Comparison of ENCODE assay signal across 11 mouse cellular contexts in the genomic region with DNA sequence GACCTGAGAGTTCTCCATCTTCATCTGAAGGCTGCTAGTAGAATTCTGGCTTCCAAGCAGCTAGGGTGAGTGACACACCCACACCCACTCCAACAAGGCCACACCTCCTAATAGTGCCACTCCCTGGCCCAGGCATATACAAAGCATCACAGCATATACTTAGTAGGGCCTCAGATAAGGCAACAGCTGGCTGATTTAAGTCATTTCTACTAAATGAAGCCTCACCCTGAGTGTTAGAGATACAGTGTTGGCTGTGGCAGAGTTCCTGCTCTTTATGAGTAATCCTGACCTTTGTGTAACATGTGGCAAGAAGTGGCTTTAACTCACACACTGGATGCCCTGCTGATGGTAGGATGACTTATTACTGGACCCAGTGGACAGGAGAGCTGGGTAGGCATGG. TPM values are rescaled to one million over a fixed set of nuclear protein-coding genes. Genes with fewer than 3 reads are reported as not detected.
DNase-seq lines count a peak whose midpoint lies in the region; ATAC-seq and TF ChIP-seq lines count a peak whose summit lies in the region.
"Had no signal": no experiment of that assay in that cellular context is flagged by ENCODE, and none has a peak within 500 bp of the region (broad histone marks: within the 10 kb centered on the region; RNA-seq: fewer than 3 reads in every experiment).

No protein-coding gene starts in this region.

- no peak overlapping the region for H3K4me3 ChIP-seq in heart, embryonic 11.5 days (ENCODE audit: low read depth, low read length)
- no peak overlapping the region for H3K4me3 ChIP-seq in intestine, postnatal 0 days (ENCODE audit: low read depth, low read length)
- no peak overlapping the region for H3K4me3 ChIP-seq in myocyte
- no peak overlapping the region for H3K4me3 ChIP-seq in forebrain, postnatal 0 days (ENCODE audit: low read depth, low read length)
- no peak overlapping the region for H3K4me3 ChIP-seq in forebrain, embryonic 15.5 days
- H3K4me3 ChIP-seq: heart, adult 2 months; limb, embryonic 15.5 days had no signal

- peak; percentile 55; the same call in 1 of the 2 replicates for ATAC-seq in heart, embryonic 11.5 days (replicated peaks; ENCODE audit: insufficient number of reproducible peaks, low FRiP score, low TSS enrichment)
- ATAC-seq in intestine, postnatal 0 days = peak; percentile 91
- no peak for ATAC-seq in forebrain, postnatal 0 days
- ATAC-seq in forebrain, embryonic 15.5 days (replicated peaks) = no peak

- no peaks in the 10 kb centered on the region for H3K27me3 ChIP-seq in heart, embryonic 11.5 days (ENCODE audit: control insufficient read depth, insufficient read depth, low read length)
- H3K27me3 ChIP-seq in intestine, postnatal 0 days (replicated peaks; ENCODE audit: control insufficient read depth, insufficient read depth, low read length) = no peaks in the 10 kb centered on the region
- no peaks in the 10 kb centered on the region for H3K27me3 ChIP-seq in myocyte (ENCODE audit: control insufficient read depth, insufficient read depth, insufficient read length)
- H3K27me3 ChIP-seq in forebrain, postnatal 0 days (ENCODE audit: insufficient read depth, low read length) = no peaks in the 10 kb centered on the region
- H3K27me3 ChIP-seq in forebrain, embryonic 15.5 days = no peaks in the 10 kb centered on the region
- H3K27me3 ChIP-seq: limb, embryonic 15.5 days had no signal

- H3K27ac ChIP-seq in heart, embryonic 11.5 days (ENCODE audit: low read depth, low read length) = no peak overlapping the region
- peak overlapping the region; percentile 28; the same call in 1 of the 2 replicates for H3K27ac ChIP-seq in intestine, postnatal 0 days (ENCODE audit: low read depth, low read length)
- no peak overlapping the region for H3K27ac ChIP-seq in forebrain, postnatal 0 days (ENCODE audit: low read depth, low read length)
- no peak overlapping the region for H3K27ac ChIP-seq in forebrain, embryonic 15.5 days (replicated peaks)
- H3K27ac ChIP-seq: heart, adult 2 months; limb, embryonic 15.5 days had no signal

- TF ChIP-seq POLR2A in myocyte (IDR thresholded peaks at IDR 0.05; ENCODE audit: insufficient read length, low read depth) = no peak

- H3ac ChIP-seq in myocyte (ENCODE audit: control insufficient read depth, insufficient read length) = no peak overlapping the region

- H3K9ac ChIP-seq in heart, embryonic 11.5 days (ENCODE audit: low read depth, low read length) = no peak overlapping the region
- H3K9ac ChIP-seq in intestine, postnatal 0 days (ENCODE audit: low read depth, low read length) = no peak overlapping the region
- H3K9ac ChIP-seq in forebrain, postnatal 0 days = no peak overlapping the region
- no peak overlapping the region for H3K9ac ChIP-seq in forebrain, embryonic 15.5 days (replicated peaks)
- H3K9ac ChIP-seq: limb, embryonic 15.5 days had no signal

- no peaks in the 10 kb centered on the region for H3K9me3 ChIP-seq in heart, embryonic 11.5 days (replicated peaks; ENCODE audit: control insufficient read depth, low read length)
- H3K9me3 ChIP-seq in intestine, postnatal 0 days (ENCODE audit: control insufficient read depth) = no peaks in the 10 kb centered on the region
- H3K9me3 ChIP-seq in forebrain, postnatal 0 days (ENCODE audit: low read length) = no peaks in the 10 kb centered on the region
- no peaks in the 10 kb centered on the region for H3K9me3 ChIP-seq in forebrain, embryonic 15.5 days
- H3K9me3 ChIP-seq: limb, embryonic 15.5 days had no signal

- H3K4me1 ChIP-seq in heart, embryonic 11.5 days (ENCODE audit: control insufficient read depth, insufficient read depth, low read length) = no peaks in the 10 kb centered on the region
- H3K4me1 ChIP-seq in intestine, postnatal 0 days (replicated peaks; ENCODE audit: control insufficient read depth, insufficient read depth, low read length) = no peaks in the 10 kb centered on the region
- H3K4me1 ChIP-seq in forebrain, postnatal 0 days (ENCODE audit: insufficient read depth) = peaks cover 5% of the 10 kb centered on the region; the same call in 1 of the 2 replicates
- H3K4me1 ChIP-seq in forebrain, embryonic 15.5 days = peaks cover 19% of the 10 kb centered on the region

- intact Hi-C loops in heart, postnatal 36 days (cut with DNase I) = no loop called here

- H3K79me2 ChIP-seq in myocyte (ENCODE audit: control insufficient read depth, insufficient read depth) = peaks cover 18% of the 10 kb centered on the region

- H3K4me2 ChIP-seq in heart, embryonic 11.5 days = no peak overlapping the region
- H3K4me2 ChIP-seq in intestine, postnatal 0 days (replicated peaks; ENCODE audit: low read depth) = no peak overlapping the region
- no peak overlapping the region for H3K4me2 ChIP-seq in myocyte (ENCODE audit: low read depth)
- no peak overlapping the region for H3K4me2 ChIP-seq in forebrain, postnatal 0 days (ENCODE audit: low read depth)
- no peak overlapping the region for H3K4me2 ChIP-seq in forebrain, embryonic 15.5 days (replicated peaks)
- H3K4me2 ChIP-seq: limb, embryonic 15.5 days had no signal

- TF ChIP-seq CTCF in intestine, postnatal 0 days (IDR thresholded peaks at IDR 0.05; ENCODE audit: low read depth) = no peak
- no peak for TF ChIP-seq CTCF in forebrain, postnatal 0 days (IDR thresholded peaks at IDR 0.05; ENCODE audit: low read depth)

- no peak for DNase-seq in heart, postnatal 36 days
- peak; percentile 60 for DNase-seq in adipocyte (ENCODE audit: low spot score)
- DNase-seq in forebrain, postnatal 0 days = no peak
- DNase-seq in gastrocnemius, postnatal 10 days = no peak
- DNase-seq: heart, adult 2 months; thymus, adult 2 months had no signal

- peaks cover 7% of the 10 kb centered on the region; the same call in 1 of the 2 replicates for H3K36me3 ChIP-seq in heart, embryonic 11.5 days (ENCODE audit: control insufficient read depth, insufficient read depth, low read length)
- peaks cover 63% of the 10 kb centered on the region for H3K36me3 ChIP-seq in intestine, postnatal 0 days (ENCODE audit: control insufficient read depth, insufficient read depth)
- peaks cover 14% of the 10 kb centered on the region for H3K36me3 ChIP-seq in myocyte (ENCODE audit: control insufficient read depth, insufficient read depth)
- H3K36me3 ChIP-seq in forebrain, postnatal 0 days (ENCODE audit: insufficient read depth) = peaks cover 15% of the 10 kb centered on the region
- H3K36me3 ChIP-seq in forebrain, embryonic 15.5 days = peaks cover 30% of the 10 kb centered on the region

TF ChIP-seq in myocyte, 11 proteins besides CTCF, POLR2A, EP300 and RAD21 (continues in another document):
- TF ChIP-seq POLR2AphosphoS2 (IDR thresholded peaks at IDR 0.05; ENCODE audit: insufficient read length, low read depth) = no peak
- TF ChIP-seq REST (IDR thresholded peaks at IDR 0.05; ENCODE audit: insufficient read depth, insufficient read length) = no peak
- TF ChIP-seq CEBPB (IDR thresholded peaks at IDR 0.05; ENCODE audit: insufficient read depth, poor library complexity, severe bottlenecking) = 0 out of 2 replicates have a peak, but pooled peaks have one; percentile 10
- no peak for TF ChIP-seq TCF12 (IDR thresholded peaks at IDR 0.05; ENCODE audit: insufficient read depth, poor library complexity, severe bottlenecking)
- no peak for TF ChIP-seq SRF (IDR thresholded peaks at IDR 0.05; ENCODE audit: control insufficient read depth, insufficient read length, low read depth)
- no peak for TF ChIP-seq TCF3 (IDR thresholded peaks at IDR 0.05; ENCODE audit: insufficient read length, low read depth)
- TF ChIP-seq MAX (IDR thresholded peaks at IDR 0.05; ENCODE audit: low read depth) = no peak

RNA-seq across cellular contexts. Expression of gene Cmtr1, which starts 9.5 kb away (rescaled TPM):
- polyA plus RNA-seq in heart, embryonic 11.5 days (2014; fragmentation: Nextera tagmentation; extraction: Ambion mirVana) = 99.9 and 101 TPM in 2 replicates
- 10 to 100 TPM; 45.5 to 54.4 TPM for total RNA-seq in heart, postnatal 36 days (2021)
- polyA plus RNA-seq in intestine, postnatal 0 days (2015; fragmentation: Nextera tagmentation; extraction: Ambion mirVana) = 68.9 and 70.4 TPM in 2 replicates
- polyA plus RNA-seq in myocyte (2012; fragmentation: generic; extraction: Trizol) = 55.7 TPM
- 59.9 and 81.9 TPM in 2 replicates for total RNA-seq in forebrain, postnatal 0 days (2014; rRNA removed)
- 76.9 and 92.3 TPM in 2 replicates for polyA plus RNA-seq in forebrain, postnatal 0 days (2015; fragmentation: Nextera tagmentation; extraction: Ambion mirVana)
- 10 to 100 TPM; 46.1 to 51.9 TPM for total RNA-seq in gastrocnemius, postnatal 10 days (2021)
- 144 and 155 TPM in 2 replicates for polyA plus RNA-seq in forebrain, embryonic 15.5 days (2015; fragmentation: Nextera tagmentation; extraction: Ambion mirVana)

RNA-seq across cellular contexts. Expression of gene Ccdc167, which starts 46.9 kb away (rescaled TPM):
- polyA plus RNA-seq in heart, embryonic 11.5 days (2014; fragmentation: Nextera tagmentation; extraction: Ambion mirVana) = 18.0 and 19.3 TPM in 2 replicates
- total RNA-seq in heart, postnatal 36 days (2021) = 10 to 100 TPM; 11.0 to 11.6 TPM
- polyA plus RNA-seq in intestine, postnatal 0 days (2015; fragmentation: Nextera tagmentation; extraction: Ambion mirVana) = 5.9 and 6.6 TPM in 2 replicates
- 6.0 TPM for polyA plus RNA-seq in myocyte (2012; fragmentation: generic; extraction: Trizol)
- 7.7 and 8.8 TPM in 2 replicates for total RNA-seq in forebrain, postnatal 0 days (2014; rRNA removed)
- 7.4 and 7.7 TPM in 2 replicates for polyA plus RNA-seq in forebrain, postnatal 0 days (2015; fragmentation: Nextera tagmentation; extraction: Ambion mirVana)
- 1 to 10 TPM; 6.2 to 9.3 TPM for total RNA-seq in gastrocnemius, postnatal 10 days (2021)
- 12.4 and 12.9 TPM in 2 replicates for polyA plus RNA-seq in forebrain, embryonic 15.5 days (2015; fragmentation: Nextera tagmentation; extraction: Ambion mirVana)

RNA-seq across cellular contexts. Expression of gene Gm28043, which starts 55.3 kb away (rescaled TPM):
- polyA plus RNA-seq in heart, embryonic 11.5 days (2014; fragmentation: Nextera tagmentation; extraction: Ambion mirVana) = 2.3 and 2.9 TPM in 2 replicates
- total RNA-seq in heart, postnatal 36 days (2021) = under 1 TPM; 0.78 to 0.81 TPM
- polyA plus RNA-seq in intestine, postnatal 0 days (2015; fragmentation: Nextera tagmentation; extraction: Ambion mirVana) = 0.81 and 0.82 TPM in 2 replicates
- 1.0 TPM for polyA plus RNA-seq in myocyte (2012; fragmentation: generic; extraction: Trizol)
- 6.2 and 7.0 TPM in 2 replicates for total RNA-seq in forebrain, postnatal 0 days (2014; rRNA removed)
- polyA plus RNA-seq in forebrain, postnatal 0 days (2015; fragmentation: Nextera tagmentation; extraction: Ambion mirVana) = 1.3 and 2.3 TPM in 2 replicates
- total RNA-seq in gastrocnemius, postnatal 10 days (2021) = 1 to 10 TPM in 1 of 2 experiments, under 1 TPM in 1; 0.96 to 1.8 TPM
- polyA plus RNA-seq in forebrain, embryonic 15.5 days (2015; fragmentation: Nextera tagmentation; extraction: Ambion mirVana) = 2.8 and 2.9 TPM in 2 replicates

RNA-seq across cellular contexts. Expression of gene Rnf8, which starts 55.3 kb away (rescaled TPM):
- polyA plus RNA-seq in heart, embryonic 11.5 days (2014; fragmentation: Nextera tagmentation; extraction: Ambion mirVana) = 61.9 and 66.9 TPM in 2 replicates
- 10 to 100 TPM; 18.7 to 19.2 TPM for total RNA-seq in heart, postnatal 36 days (2021)
- 26.7 and 29.1 TPM in 2 replicates for polyA plus RNA-seq in intestine, postnatal 0 days (2015; fragmentation: Nextera tagmentation; extraction: Ambion mirVana)
- polyA plus RNA-seq in myocyte (2012; fragmentation: generic; extraction: Trizol) = 20.9 TPM
- total RNA-seq in forebrain, postnatal 0 days (2014; rRNA removed) = 49.0 and 50.3 TPM in 2 replicates
- polyA plus RNA-seq in forebrain, postnatal 0 days (2015; fragmentation: Nextera tagmentation; extraction: Ambion mirVana) = 60.2 and 68.8 TPM in 2 replicates
- total RNA-seq in gastrocnemius, postnatal 10 days (2021) = 10 to 100 TPM; 27.2 to 29.1 TPM
- polyA plus RNA-seq in forebrain, embryonic 15.5 days (2015; fragmentation: Nextera tagmentation; extraction: Ambion mirVana) = 97.0 and 109 TPM in 2 replicates

Comparison
In these comparisons a context has a peak if more than half of its experiments do, and no peak if none do; other contexts are left out.
1. ATAC-seq: peak in heart, embryonic 11.5 days (single experiment) and intestine, postnatal 0 days (single experiment); none in forebrain, postnatal 0 days (single experiment) and forebrain, embryonic 15.5 days (single experiment).